Mouse (Mus musculus): Measurements from ENCODE around the gene Zbtb7b. TPM values are rescaled to one million over a fixed set of nuclear protein-coding genes. Genes with fewer than 3 reads are reported as not detected.
A peak's percentile ranks its signal among the peaks of the same experiment; 100 is the strongest.

Zbtb7b gene
- total and polyA plus RNA-seq, 2 experiments from 2014 or later: 2.4 to 18.4 TPM

DNA sequence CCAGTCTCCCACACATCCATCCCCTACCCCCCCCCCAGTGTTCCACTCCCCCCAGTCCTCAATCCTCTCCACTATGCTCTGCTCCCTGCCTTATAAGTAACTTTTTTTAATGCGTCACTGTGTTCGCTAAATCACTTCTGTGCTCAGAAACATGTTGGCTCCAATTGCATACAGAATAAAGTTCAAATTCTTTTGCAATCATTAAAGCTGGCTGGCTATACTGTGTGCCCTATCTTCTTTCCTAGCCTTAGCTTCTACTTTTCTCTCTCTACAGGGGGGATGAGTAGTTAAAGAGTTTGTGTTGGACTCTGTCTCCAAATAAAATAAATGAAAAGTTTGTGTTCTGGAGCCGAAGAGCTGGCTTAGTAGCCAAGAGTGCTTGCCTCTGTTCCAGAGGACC, 15.1 kb upstream of the Zbtb7b start:
- H3K9me3 ChIP-seq (replicated peaks; ENCODE audit: control insufficient read depth, low read length): no peaks in the 10 kb centered on the region
- no peak overlapping the region for H3K4me3 ChIP-seq (ENCODE audit: low read depth, low read length)
- no peak overlapping the region for H3K4me2 ChIP-seq (ENCODE audit: low read depth, low read length)
- H3K36me3 ChIP-seq (replicated peaks; ENCODE audit: control insufficient read depth, insufficient read depth, low read length): peaks cover 28% of the 10 kb centered on the region
- no peak overlapping the region for H3K27ac ChIP-seq (ENCODE audit: low read depth)
- H3K9ac ChIP-seq (replicated peaks; ENCODE audit: low read depth, low read length): no peak overlapping the region
- ATAC-seq (ENCODE audit: insufficient read depth, low read depth): no peak
- peaks cover 8% of the 10 kb centered on the region for H3K4me1 ChIP-seq (ENCODE audit: control insufficient read depth, insufficient read depth)
- no peak for DNase-seq (ENCODE audit: low spot score)
- TF ChIP-seq CTCF (IDR thresholded peaks at IDR 0.05; ENCODE audit: low read depth): no peak
- TF ChIP-seq EP300 (IDR thresholded peaks at IDR 0.05; ENCODE audit: low read depth): no peak
- no peaks in the 10 kb centered on the region for H3K27me3 ChIP-seq (ENCODE audit: control insufficient read depth, insufficient read depth, low read length)
- 86% methylated on average over 3 of the region's 3 CpGs for WGBS

DNA sequence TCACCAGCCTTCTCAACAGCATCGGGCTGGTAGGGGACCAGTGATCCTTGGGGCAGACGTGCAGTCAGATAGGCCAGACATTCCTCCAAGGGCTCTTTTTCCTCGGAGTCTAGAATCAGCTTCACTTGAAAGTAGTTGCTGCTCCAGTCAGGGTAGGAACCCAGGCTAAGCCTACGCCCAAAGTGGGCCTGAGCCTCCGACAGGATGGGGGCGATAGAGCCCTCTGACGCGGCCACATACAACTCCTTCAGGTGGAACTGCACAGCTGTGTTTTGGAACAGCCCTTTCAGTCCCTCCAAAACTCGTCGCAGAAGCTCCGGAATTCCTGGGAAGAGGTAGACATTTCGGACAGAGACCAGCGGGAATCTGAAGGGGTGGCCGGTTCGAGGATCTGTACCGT, 13.9 kb upstream of the Zbtb7b start:
- WGBS: 57% methylated on average over 16 of the region's 16 CpGs
- H3K4me2 ChIP-seq (ENCODE audit: low read depth, low read length): no peak overlapping the region
- H3K27me3 ChIP-seq (ENCODE audit: control insufficient read depth, insufficient read depth, low read length): no peaks in the 10 kb centered on the region
- H3K36me3 ChIP-seq (replicated peaks; ENCODE audit: control insufficient read depth, insufficient read depth, low read length): peaks cover 30% of the 10 kb centered on the region
- TF ChIP-seq EP300 (IDR thresholded peaks at IDR 0.05; ENCODE audit: low read depth) (no peak), CTCF (IDR thresholded peaks at IDR 0.05; ENCODE audit: low read depth) (no peak)
- ATAC-seq (ENCODE audit: insufficient read depth, low read depth) (no peak), DNase-seq (ENCODE audit: low spot score) (no peak)
- H3K4me3 ChIP-seq (ENCODE audit: low read depth, low read length): no peak overlapping the region
- H3K4me1 ChIP-seq (ENCODE audit: control insufficient read depth, insufficient read depth): peaks cover 8% of the 10 kb centered on the region
- H3K9me3 ChIP-seq (replicated peaks; ENCODE audit: control insufficient read depth, low read length): no peaks in the 10 kb centered on the region
- H3K27ac ChIP-seq (ENCODE audit: low read depth): no peak overlapping the region
- no peak overlapping the region for H3K9ac ChIP-seq (replicated peaks; ENCODE audit: low read depth, low read length)

DNA sequence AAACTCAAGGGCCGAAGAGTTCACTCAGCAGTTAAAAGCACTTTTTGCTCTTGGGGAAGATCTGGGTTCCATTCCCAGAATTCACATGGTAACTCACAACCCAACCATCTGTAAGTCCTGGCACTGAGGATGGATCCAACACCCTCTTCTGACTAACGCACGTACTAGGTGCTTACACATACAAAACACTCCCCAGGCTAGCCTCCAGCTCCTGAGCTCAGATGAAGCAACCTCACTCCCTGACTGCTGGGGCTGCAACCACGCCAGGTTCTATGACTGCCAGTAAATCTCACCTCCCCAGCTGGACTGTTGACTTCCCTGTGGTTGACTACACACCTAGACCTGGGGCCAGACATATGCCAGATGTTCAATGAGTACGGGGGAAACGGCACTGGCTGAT, 12.3 kb upstream of the Zbtb7b start:
- DNase-seq (ENCODE audit: low spot score) (no peak), ATAC-seq (ENCODE audit: insufficient read depth, low read depth) (no peak)
- H3K4me3 ChIP-seq (ENCODE audit: low read depth, low read length): no peak overlapping the region
- H3K4me1 ChIP-seq (ENCODE audit: control insufficient read depth, insufficient read depth): peaks cover 8% of the 10 kb centered on the region
- 82% methylated on average over 6 of the region's 6 CpGs for WGBS
- no peak overlapping the region for H3K27ac ChIP-seq (ENCODE audit: low read depth)
- no peak overlapping the region for H3K4me2 ChIP-seq (ENCODE audit: low read depth, low read length)
- H3K36me3 ChIP-seq (replicated peaks; ENCODE audit: control insufficient read depth, insufficient read depth, low read length): peaks cover 45% of the 10 kb centered on the region
- H3K9me3 ChIP-seq (replicated peaks; ENCODE audit: control insufficient read depth, low read length): no peaks in the 10 kb centered on the region
- H3K9ac ChIP-seq (replicated peaks; ENCODE audit: low read depth, low read length): no peak overlapping the region
- no peaks in the 10 kb centered on the region for H3K27me3 ChIP-seq (ENCODE audit: control insufficient read depth, insufficient read depth, low read length)
- TF ChIP-seq CTCF (IDR thresholded peaks at IDR 0.05; ENCODE audit: low read depth) (no peak), EP300 (IDR thresholded peaks at IDR 0.05; ENCODE audit: low read depth) (no peak)

- Histone ChIP-seq H3K36me3 (replicated peaks; ENCODE audit: control insufficient read depth, insufficient read depth, low read length) (peaks cover 53% of the 10 kb centered on the region), H3K4me2 (ENCODE audit: low read depth, low read length) (no peak within 1 kb of the TSS), H3K27me3 (ENCODE audit: control insufficient read depth, insufficient read depth, low read length) (no peaks in the 10 kb centered on the region), H3K9ac (replicated peaks; ENCODE audit: low read depth, low read length) (no peak within 1 kb of the TSS), H3K4me3 (ENCODE audit: low read depth, low read length) (no peak within 1 kb of the TSS), H3K9me3 (replicated peaks; ENCODE audit: control insufficient read depth, low read length) (no peaks in the 10 kb centered on the region), H3K4me1 (ENCODE audit: control insufficient read depth, insufficient read depth) (no peaks in the 10 kb centered on the region), H3K27ac (ENCODE audit: low read depth) (no peak within 1 kb of the TSS)
- WGBS: 78% methylated on average over 5 of the region's 5 CpGs
- DNase-seq (ENCODE audit: low spot score): no peak
- TF ChIP-seq EP300 (IDR thresholded peaks at IDR 0.05; ENCODE audit: low read depth): no peak
- no peak for ATAC-seq (ENCODE audit: insufficient read depth, low read depth)
Measured at GRCm38 (mm10) chr3:89402693-89403092, 8.1 kb upstream of the Zbtb7b start, which contains the start of gene Lenep. Gene Lenep, minus strand, starts transcription at chr3:89402793.

GRCm38 (mm10) chr3:89401329-89401728, 6.8 kb upstream of the Zbtb7b start:
- Histone ChIP-seq H3K27ac (ENCODE audit: low read depth) (no peak overlapping the region), H3K4me3 (ENCODE audit: low read depth, low read length) (no peak overlapping the region), H3K27me3 (ENCODE audit: control insufficient read depth, insufficient read depth, low read length) (no peaks in the 10 kb centered on the region), H3K36me3 (replicated peaks; ENCODE audit: control insufficient read depth, insufficient read depth, low read length) (peaks cover 48% of the 10 kb centered on the region), H3K4me1 (ENCODE audit: control insufficient read depth, insufficient read depth) (peaks cover 6% of the 10 kb centered on the region; the same call in 1 of the 2 replicates), H3K9me3 (replicated peaks; ENCODE audit: control insufficient read depth, low read length) (no peaks in the 10 kb centered on the region), H3K4me2 (ENCODE audit: low read depth, low read length) (no peak overlapping the region), H3K9ac (replicated peaks; ENCODE audit: low read depth, low read length) (no peak overlapping the region)
- DNase-seq (ENCODE audit: low spot score) (no peak), ATAC-seq (ENCODE audit: insufficient read depth, low read depth) (no peak)
- TF ChIP-seq CTCF (IDR thresholded peaks at IDR 0.05; ENCODE audit: low read depth): no peak
- WGBS: 85% methylated on average over 7 of the region's 7 CpGs

GRCm38 (mm10) chr3:89396654-89397005, 2.1 kb upstream of the Zbtb7b start:
- Histone ChIP-seq H3K36me3 (replicated peaks; ENCODE audit: control insufficient read depth, insufficient read depth, low read length) (peaks cover 5% of the 10 kb centered on the region), H3K9me3 (replicated peaks; ENCODE audit: control insufficient read depth, low read length) (no peaks in the 10 kb centered on the region), H3K27ac (ENCODE audit: low read depth) (peak overlapping the region; percentile 43; the same call in 1 of the 2 replicates), H3K4me1 (ENCODE audit: control insufficient read depth, insufficient read depth) (peaks cover 19% of the 10 kb centered on the region), H3K27me3 (ENCODE audit: control insufficient read depth, insufficient read depth, low read length) (no peaks in the 10 kb centered on the region), H3K9ac (replicated peaks; ENCODE audit: low read depth, low read length) (peak overlapping the region; percentile 70), H3K4me2 (ENCODE audit: low read depth, low read length) (peak overlapping the region; percentile 100), H3K4me3 (ENCODE audit: low read depth, low read length) (peak overlapping the region; percentile 78)
- ATAC-seq (ENCODE audit: insufficient read depth, low read depth) (no peak), DNase-seq (ENCODE audit: low spot score) (no peak)
- WGBS: 0% methylated on average over 4 of the region's 4 CpGs
- no peak for TF ChIP-seq CTCF (IDR thresholded peaks at IDR 0.05; ENCODE audit: low read depth)
- no peak for TF ChIP-seq EP300 (IDR thresholded peaks at IDR 0.05; ENCODE audit: low read depth)
